In the genomic region with DNA sequence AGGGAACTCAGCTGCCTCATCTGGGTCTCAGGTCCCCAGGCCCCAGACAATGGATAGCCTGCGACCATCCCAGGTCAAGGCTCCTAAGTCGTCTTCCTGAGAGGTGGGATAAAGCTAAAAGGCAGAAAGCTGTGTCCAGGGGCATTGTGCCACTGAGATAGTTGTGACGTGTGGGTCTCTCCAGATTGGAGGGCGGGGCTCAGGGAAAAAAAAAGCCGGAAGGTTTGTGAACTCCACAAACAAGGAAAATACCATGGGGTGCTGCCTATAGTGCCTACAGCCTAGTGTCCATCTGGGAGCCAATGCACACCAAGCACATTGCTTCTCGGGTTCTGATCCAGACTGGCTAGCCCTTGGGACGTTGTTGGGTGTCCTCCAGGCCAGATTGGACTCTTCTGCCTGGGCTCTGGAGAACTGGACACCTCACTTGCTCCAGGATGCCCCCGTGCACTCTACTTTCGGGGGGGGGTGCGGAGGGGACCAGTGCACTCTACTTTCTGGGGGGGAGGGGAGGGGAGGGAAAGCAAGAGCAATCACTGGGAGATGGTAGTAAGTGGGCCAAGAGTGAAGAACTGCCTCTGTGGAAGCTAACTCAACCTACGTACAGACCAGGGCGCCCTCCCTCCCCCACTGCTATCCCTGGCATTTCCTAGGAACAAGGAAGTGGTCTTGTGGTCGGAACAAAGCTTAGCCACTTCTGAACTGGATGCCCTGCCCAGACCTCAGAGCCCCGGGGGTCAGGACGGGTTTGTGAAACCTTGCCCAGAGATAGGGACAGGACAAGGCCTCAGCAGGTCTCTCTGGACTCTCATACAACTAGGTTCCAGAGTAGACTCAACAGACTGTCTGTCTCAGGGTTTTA, we compare ENCODE assay signal across 8 mouse cellular contexts. TPM values are rescaled to one million over a fixed set of nuclear protein-coding genes. Genes with fewer than 3 reads are reported as not detected.
DNase-seq lines count a peak whose midpoint lies in the region; ATAC-seq and TF ChIP-seq lines count a peak whose summit lies in the region.
"Had no signal": no experiment of that assay in that cellular context is flagged by ENCODE, and none has a peak within 500 bp of the region (broad histone marks: within the 10 kb centered on the region; RNA-seq: fewer than 3 reads in every experiment).

No protein-coding gene starts in this region.

- H3K36me3 ChIP-seq in liver, adult 2 months (ENCODE audit: control insufficient read depth, insufficient read depth, low read length), result no peaks in the 10 kb centered on the region
- H3K36me3 ChIP-seq in liver, embryonic 11.5 days (ENCODE audit: control insufficient read depth, insufficient read depth, low read length), result no peaks in the 10 kb centered on the region
- H3K36me3 ChIP-seq in embryonic facial prominence, embryonic 14.5 days (ENCODE audit: control insufficient read depth, insufficient read depth, low read length), result no peaks in the 10 kb centered on the region
- H3K36me3 ChIP-seq in kidney, postnatal 0 days (ENCODE audit: insufficient read depth, low read length), result no peaks in the 10 kb centered on the region
- H3K36me3 ChIP-seq in myocyte (ENCODE audit: control insufficient read depth, insufficient read depth), result no peaks in the 10 kb centered on the region

- WGBS in liver, adult 2 months, result 72% methylated on average over 15 of the region's 15 CpGs
- WGBS in liver, embryonic 11.5 days, result 46% methylated on average over 15 of the region's 15 CpGs
- 67% methylated on average over 13 of the region's 15 CpGs for WGBS in embryonic facial prominence, embryonic 14.5 days
- WGBS in kidney, postnatal 0 days, result 65% methylated on average over 15 of the region's 15 CpGs

- H3K9me3 ChIP-seq in liver, embryonic 11.5 days (ENCODE audit: control insufficient read depth, low read length), result no peaks in the 10 kb centered on the region
- H3K9me3 ChIP-seq in embryonic facial prominence, embryonic 14.5 days (ENCODE audit: control insufficient read depth, low read length), result no peaks in the 10 kb centered on the region
- H3K9me3 ChIP-seq in kidney, postnatal 0 days (replicated peaks; ENCODE audit: low read length), result no peaks in the 10 kb centered on the region

- H3K27ac ChIP-seq in liver, adult 2 months (replicated peaks; ENCODE audit: insufficient read depth, low read depth, low read length), result peak overlapping the region; percentile 45
- no peak overlapping the region for H3K27ac ChIP-seq in liver, embryonic 11.5 days (ENCODE audit: low read depth, low read length)
- H3K27ac ChIP-seq in embryonic facial prominence, embryonic 14.5 days (replicated peaks; ENCODE audit: low read depth, low read length), result no peak overlapping the region
- H3K27ac ChIP-seq in kidney, postnatal 0 days, result peak overlapping the region; percentile 82
- H3K27ac ChIP-seq: macrophage had no signal

- H3K4me3 ChIP-seq in liver, adult 2 months (ENCODE audit: insufficient read depth, low read depth, low read length), result no peak overlapping the region
- no peak overlapping the region for H3K4me3 ChIP-seq in liver, embryonic 11.5 days (ENCODE audit: low read depth, low read length)
- no peak overlapping the region for H3K4me3 ChIP-seq in embryonic facial prominence, embryonic 14.5 days (ENCODE audit: low read depth, low read length)
- no peak overlapping the region for H3K4me3 ChIP-seq in kidney, postnatal 0 days (replicated peaks; ENCODE audit: low read depth, low read length)
- no peak overlapping the region for H3K4me3 ChIP-seq in myocyte

- H3K27me3 ChIP-seq in liver, adult 2 months (ENCODE audit: control insufficient read depth, insufficient read depth, low read length), result no peaks in the 10 kb centered on the region
- H3K27me3 ChIP-seq in liver, embryonic 11.5 days (replicated peaks; ENCODE audit: control insufficient read depth, insufficient read depth, low read length), result no peaks in the 10 kb centered on the region
- H3K27me3 ChIP-seq in embryonic facial prominence, embryonic 14.5 days (replicated peaks; ENCODE audit: control insufficient read depth, insufficient read depth, low read length), result no peaks in the 10 kb centered on the region
- H3K27me3 ChIP-seq in kidney, postnatal 0 days (ENCODE audit: insufficient read depth, low read length), result no peaks in the 10 kb centered on the region
- H3K27me3 ChIP-seq in myocyte (ENCODE audit: control insufficient read depth, insufficient read depth, insufficient read length), result no peaks in the 10 kb centered on the region

- DNase-seq in liver, adult 2 months (ENCODE audit: extremely low read depth, low read depth, low spot score), result no peak
- DNase-seq in liver, embryonic 11.5 days (ENCODE audit: low spot score), result no peak
- DNase-seq in embryonic facial prominence, embryonic 14.5 days (ENCODE audit: low spot score), result no peak
- no peak for DNase-seq in kidney, postnatal 0 days (ENCODE audit: low spot score)
- DNase-seq in layer of hippocampus, adult 8-10 months (ENCODE audit: low spot score in 2 of 2), result no peak
- no peak for DNase-seq in retina, embryonic 14.5 days (ENCODE audit: low spot score)

- H3K4me1 ChIP-seq in liver, adult 2 months (ENCODE audit: control insufficient read depth, insufficient read depth, low read length), result peaks cover 51% of the 10 kb centered on the region
- peaks cover 10% of the 10 kb centered on the region; the same call in 1 of the 2 replicates for H3K4me1 ChIP-seq in liver, embryonic 11.5 days (replicated peaks; ENCODE audit: control insufficient read depth, insufficient read depth, low read length)
- H3K4me1 ChIP-seq in embryonic facial prominence, embryonic 14.5 days (ENCODE audit: control insufficient read depth, insufficient read depth, low read length), result peaks cover 27% of the 10 kb centered on the region
- H3K4me1 ChIP-seq in kidney, postnatal 0 days (replicated peaks; ENCODE audit: insufficient read depth, low read length), result peaks cover 39% of the 10 kb centered on the region

- no peak overlapping the region for H3K9ac ChIP-seq in liver, adult 2 months (ENCODE audit: low read depth, low read length)
- H3K9ac ChIP-seq in liver, embryonic 11.5 days (ENCODE audit: low read depth, low read length), result no peak overlapping the region
- H3K9ac ChIP-seq in embryonic facial prominence, embryonic 14.5 days (ENCODE audit: low read depth, low read length), result 0 out of 2 replicates have a peak overlapping the region, but pooled peaks have one; percentile 40
- H3K9ac ChIP-seq in kidney, postnatal 0 days (ENCODE audit: low read depth, low read length), result 0 out of 2 replicates have a peak overlapping the region, but pooled peaks have one; percentile 35

- no peak overlapping the region for H3K4me2 ChIP-seq in liver, embryonic 11.5 days
- H3K4me2 ChIP-seq in embryonic facial prominence, embryonic 14.5 days (ENCODE audit: low read depth, low read length), result no peak overlapping the region
- H3K4me2 ChIP-seq in kidney, postnatal 0 days (ENCODE audit: low read length), result no peak overlapping the region
- H3K4me2 ChIP-seq in myocyte (ENCODE audit: low read depth), result peak overlapping the region; percentile 79

- no peak for TF ChIP-seq CTCF in liver, adult 2 months (IDR thresholded peaks at IDR 0.05; ENCODE audit: low read depth, low read length)
- TF ChIP-seq CTCF in kidney, postnatal 0 days (IDR thresholded peaks at IDR 0.05; ENCODE audit: low read depth), result no peak

- no peak for TF ChIP-seq POLR2A in liver, adult 2 months (IDR thresholded peaks at IDR 0.05; ENCODE audit: extremely low read depth, insufficient read depth, low read length)
- TF ChIP-seq POLR2A in myocyte (IDR thresholded peaks at IDR 0.05; ENCODE audit: insufficient read length, low read depth), result peak; percentile 50

- no peaks in the 10 kb centered on the region for H3K79me2 ChIP-seq in liver, adult 2 months (ENCODE audit: control insufficient read depth, insufficient read depth, low read length)
- no peaks in the 10 kb centered on the region for H3K79me2 ChIP-seq in myocyte (ENCODE audit: control insufficient read depth, insufficient read depth)

- ATAC-seq in liver, embryonic 11.5 days (replicated peaks; ENCODE audit: low FRiP score), result no peak
- ATAC-seq in embryonic facial prominence, embryonic 14.5 days (ENCODE audit: low read depth), result no peak
- ATAC-seq in kidney, postnatal 0 days (replicated peaks; ENCODE audit: low FRiP score, low read depth), result no peak

- H3ac ChIP-seq in myocyte (ENCODE audit: control insufficient read depth, insufficient read length), result no peak overlapping the region

TF ChIP-seq in myocyte, 11 proteins besides CTCF, POLR2A, EP300 and RAD21:
- no peak for TF ChIP-seq MYOD1 (IDR thresholded peaks at IDR 0.05; ENCODE audit: control insufficient read depth in 1 of 3, insufficient read length in 2 of 3, low read depth in 2 of 3)
- TF ChIP-seq MYOG (IDR thresholded peaks at IDR 0.05; ENCODE audit: control insufficient read depth in 1 of 3, insufficient read depth in 1 of 3, insufficient read length in 2 of 3, low read depth in 2 of 3), result peak in 1 of 3 experiments; percentile 27

RNA-seq across cellular contexts. Expression of gene Pim3, which starts 6.8 kb away (rescaled TPM):
- 59.7 and 68.3 TPM in 2 replicates for total RNA-seq in liver, adult 2 months (2014; rRNA removed)
- 17.7 and 31.2 TPM in 2 replicates for polyA plus RNA-seq in liver, adult 2 months (2012; rRNA removed)
- polyA plus RNA-seq in liver, embryonic 11.5 days (2014; fragmentation: Nextera tagmentation; extraction: Ambion mirVana), result 34.0 and 35.9 TPM in 2 replicates
- 38.6 and 45.1 TPM in 2 replicates for polyA plus RNA-seq in embryonic facial prominence, embryonic 14.5 days (2014; fragmentation: Nextera tagmentation; extraction: Ambion mirVana)
- 83.4 and 88.6 TPM in 2 replicates for polyA plus RNA-seq in kidney, postnatal 0 days (2015; fragmentation: Nextera tagmentation; extraction: Ambion mirVana)
- 26.9 TPM for polyA plus RNA-seq in myocyte (2012; fragmentation: generic; extraction: Trizol)
- 10 to 100 TPM; 32.4 to 44.2 (median 38.4) TPM for total RNA-seq in layer of hippocampus, adult 8-10 months (2022)

RNA-seq across cellular contexts. Expression of gene Creld2, which starts 35.8 kb away (rescaled TPM):
- 51.4 and 70.2 TPM in 2 replicates for total RNA-seq in liver, adult 2 months (2014; rRNA removed)
- 32.6 and 32.9 TPM in 2 replicates for polyA plus RNA-seq in liver, adult 2 months (2012; rRNA removed)
- polyA plus RNA-seq in liver, embryonic 11.5 days (2014; fragmentation: Nextera tagmentation; extraction: Ambion mirVana), result 107 and 109 TPM in 2 replicates
- 76.1 and 84.5 TPM in 2 replicates for polyA plus RNA-seq in embryonic facial prominence, embryonic 14.5 days (2014; fragmentation: Nextera tagmentation; extraction: Ambion mirVana)
- polyA plus RNA-seq in kidney, postnatal 0 days (2015; fragmentation: Nextera tagmentation; extraction: Ambion mirVana), result 79.0 and 89.8 TPM in 2 replicates
- 49.3 TPM for polyA plus RNA-seq in myocyte (2012; fragmentation: generic; extraction: Trizol)
- 10 to 100 TPM; 15.0 to 35.2 (median 26.0) TPM for total RNA-seq in layer of hippocampus, adult 8-10 months (2022)

RNA-seq across cellular contexts. Expression of gene Alg12, which starts 36.1 kb away (rescaled TPM):
- total RNA-seq in liver, adult 2 months (2014; rRNA removed), result 4.9 and 5.8 TPM in 2 replicates
- 9.4 and 14.4 TPM in 2 replicates for polyA plus RNA-seq in liver, adult 2 months (2012; rRNA removed)
- 13.9 and 14.2 TPM in 2 replicates for polyA plus RNA-seq in liver, embryonic 11.5 days (2014; fragmentation: Nextera tagmentation; extraction: Ambion mirVana)
- polyA plus RNA-seq in embryonic facial prominence, embryonic 14.5 days (2014; fragmentation: Nextera tagmentation; extraction: Ambion mirVana), result 11.8 and 12.2 TPM in 2 replicates
- 9.8 and 11.2 TPM in 2 replicates for polyA plus RNA-seq in kidney, postnatal 0 days (2015; fragmentation: Nextera tagmentation; extraction: Ambion mirVana)
- polyA plus RNA-seq in myocyte (2012; fragmentation: generic; extraction: Trizol), result 15.0 TPM
- total RNA-seq in layer of hippocampus, adult 8-10 months (2022), result 10 to 100 TPM; 11.3 to 16.7 (median 14.3) TPM

Comparison
In these comparisons a context has a peak if more than half of its experiments do, and no peak if none do; other contexts are left out.
1. H3K27ac ChIP-seq: peak in liver, adult 2 months (single experiment) and kidney, postnatal 0 days (single experiment); none in liver, embryonic 11.5 days (single experiment) and embryonic facial prominence, embryonic 14.5 days (single experiment).
2. H3K9ac ChIP-seq: peak in embryonic facial prominence, embryonic 14.5 days (single experiment) and kidney, postnatal 0 days (single experiment); none in liver, adult 2 months (single experiment) and liver, embryonic 11.5 days (single experiment).